Mouse (Mus musculus) CH12.LX (cell line): ENCODE results near the gene Vwc2l. TPM values are rescaled to one million over a fixed set of nuclear protein-coding genes. Genes with fewer than 3 reads are reported as not detected.

Source experiments
- DNase-seq: peaks from one replicate; pipeline ENCODE4 v3.0.0-alpha.2; 2013; ENCODE audit errors: extremely low read depth
- H3K27ac ChIP-seq: 2 replicates; pipeline ENCODE4 v1.5.1; 2012; ENCODE audit warnings: low read depth, mild to moderate bottlenecking, control low read depth, moderate library complexity; ENCODE audit not compliant: insufficient read depth
- H3K27me3 ChIP-seq: replicated peaks from 2 replicates; pipeline ENCODE3; 2012; ENCODE audit warnings: inconsistent platforms
- H3K36me3 ChIP-seq, 2 experiments: replicated peaks in 1 of 2; 2 replicates each; pipeline versions ENCODE3 to v1.6.1; 2012; ENCODE audit warnings: inconsistent platforms in 1 of 2, low read length in 1 of 2, mild to moderate bottlenecking in 1 of 2, mixed read lengths in 1 of 2, moderate library complexity in 1 of 2; ENCODE audit not compliant: control insufficient read depth in 1 of 2, insufficient read depth in 1 of 2
- H3K4me1 ChIP-seq, 2 experiments: 2 replicates each; pipeline ENCODE4 v1.6.1; 2012; ENCODE audit warnings: inconsistent platforms in 1 of 2, moderate library complexity in 1 of 2; ENCODE audit not compliant: insufficient read depth in 2 of 2, control insufficient read depth in 1 of 2
- H3K4me2 ChIP-seq: 2 replicates; pipeline ENCODE4 v1.6.1; 2012; ENCODE audit warnings: low read depth, mild to moderate bottlenecking, control low read depth; ENCODE audit not compliant: poor library complexity, insufficient read depth, severe bottlenecking
- H3K4me3 ChIP-seq, 3 experiments: fragments of 150-350 bp in 1 of 3; sonication (generic) in 1 of 3; replicated peaks in 1 of 3; 2 replicates each; pipeline versions ENCODE3 to v1.5.1; 2011 to 2012; ENCODE audit warnings: low read depth in 2 of 3, low read length in 2 of 3, mild to moderate bottlenecking in 2 of 3, moderate library complexity in 2 of 3, control low read depth in 1 of 3, improper control_type of control experiment in 1 of 3, inconsistent platforms in 1 of 3, mixed read lengths in 1 of 3; ENCODE audit not compliant: poor library complexity in 1 of 3
- H3K79me2 ChIP-seq: replicated peaks from 2 replicates; pipeline ENCODE4 v1.6.1; 2012; ENCODE audit warnings: mild to moderate bottlenecking, moderate library complexity; ENCODE audit not compliant: control insufficient read depth, poor library complexity, insufficient read depth, severe bottlenecking; ENCODE audit errors: extremely low read depth
- H3K9ac ChIP-seq: 2 replicates; pipeline ENCODE4 v1.6.1; 2012; ENCODE audit warnings: low read depth, mild to moderate bottlenecking, control low read depth, moderate library complexity; ENCODE audit not compliant: insufficient read depth
- H3K9me3 ChIP-seq: replicated peaks from 2 replicates; pipeline ENCODE3; 2012; ENCODE audit warnings: low read length, inconsistent platforms, mixed read lengths
- BHLHE40 ChIP-seq: IDR thresholded peaks from 2 replicates; pipeline ENCODE4 v1.6.1; 2011; ENCODE audit warnings: mild to moderate bottlenecking, low read depth, low read length, improper control_type of control experiment
- CHD2 ChIP-seq: IDR thresholded peaks from 2 replicates; pipeline ENCODE4 v1.6.1; 2011; ENCODE audit warnings: low read length, improper control_type of control experiment
- CTCF ChIP-seq, 2 experiments: IDR thresholded peaks in 1 of 2; conservative IDR thresholded peaks in 1 of 2; 2 replicates each; pipeline ENCODE4 v1.5.1; 2011 to 2012; ENCODE audit warnings: low read depth in 2 of 2, low read length in 2 of 2, improper control_type of control experiment in 1 of 2, inconsistent platforms in 1 of 2, mild to moderate bottlenecking in 1 of 2, moderate library complexity in 1 of 2
- ELF1 ChIP-seq: IDR thresholded peaks from 2 replicates; pipeline ENCODE4 v1.6.1; 2014; ENCODE audit warnings: low read depth, mild to moderate bottlenecking, inconsistent platforms, low read length, improper control_type of control experiment
- EP300 ChIP-seq: IDR thresholded peaks from 2 replicates; pipeline ENCODE4 v1.6.1; 2011; ENCODE audit warnings: low read length, improper control_type of control experiment
- GABPA ChIP-seq: IDR thresholded peaks from 2 replicates; pipeline ENCODE4 v1.6.1; 2012; ENCODE audit warnings: low read depth, low read length, improper control_type of control experiment, inconsistent platforms; ENCODE audit not compliant: insufficient replicate concordance
- IRF4 ChIP-seq: IDR thresholded peaks from 2 replicates; pipeline ENCODE4 v1.6.1; 2014; ENCODE audit warnings: low read depth, mild to moderate bottlenecking, inconsistent platforms, low read length, improper control_type of control experiment
- MAZ ChIP-seq: IDR thresholded peaks from 2 replicates; pipeline ENCODE4 v1.6.1; 2012; ENCODE audit warnings: low read depth, mild to moderate bottlenecking, inconsistent platforms, low read length, improper control_type of control experiment, moderate library complexity
- MXI1 ChIP-seq: IDR thresholded peaks from 2 replicates; pipeline ENCODE4 v1.6.1; 2011; ENCODE audit warnings: mild to moderate bottlenecking, low read depth, low read length, improper control_type of control experiment
- NELFE ChIP-seq: IDR thresholded peaks from 2 replicates; pipeline ENCODE4 v1.6.1; 2011; ENCODE audit warnings: low read depth, low read length, improper control_type of control experiment
- PAX5 ChIP-seq: IDR thresholded peaks from 2 replicates; pipeline ENCODE4 v1.6.1; 2012; ENCODE audit warnings: low read length, inconsistent platforms, mixed read lengths
- POLR2A ChIP-seq: IDR thresholded peaks from 2 replicates; pipeline ENCODE4 v1.6.1; 2011; ENCODE audit warnings: low read depth, mild to moderate bottlenecking, improper control_type of control experiment, low read length
- POLR2AphosphoS2 ChIP-seq: IDR thresholded peaks from 2 replicates; pipeline ENCODE4 v1.6.1; 2011; ENCODE audit warnings: low read depth, low read length, improper control_type of control experiment
- RAD21 ChIP-seq: IDR thresholded peaks from 2 replicates; pipeline ENCODE4 v1.6.1; 2011; ENCODE audit warnings: low read depth, mild to moderate bottlenecking, low read length, improper control_type of control experiment, moderate library complexity
- RCOR1 ChIP-seq: conservative IDR thresholded peaks from 2 replicates; pipeline ENCODE4 v1.6.1; 2012; ENCODE audit warnings: low read depth, mild to moderate bottlenecking, inconsistent platforms, low read length, improper control_type of control experiment
- SIN3A ChIP-seq: IDR thresholded peaks from 2 replicates; pipeline ENCODE4 v1.6.1; 2012; ENCODE audit warnings: low read length, improper control_type of control experiment, inconsistent platforms
- SMC3 ChIP-seq: IDR thresholded peaks from 2 replicates; pipeline ENCODE4 v1.6.1; 2011; ENCODE audit warnings: low read depth, low read length, improper control_type of control experiment
- TCF12 ChIP-seq: IDR thresholded peaks from 2 replicates; pipeline ENCODE4 v1.6.1; 2014; ENCODE audit warnings: low read depth, mild to moderate bottlenecking, inconsistent platforms, low read length, improper control_type of control experiment
- UBTF ChIP-seq: IDR thresholded peaks from 2 replicates; pipeline ENCODE4 v1.6.1; 2012; ENCODE audit warnings: low read depth, mild to moderate bottlenecking, inconsistent platforms, low read length, improper control_type of control experiment, moderate library complexity
- USF1 ChIP-seq: IDR thresholded peaks from 2 replicates; pipeline ENCODE4 v1.6.1; 2014; ENCODE audit warnings: low read depth, mild to moderate bottlenecking, inconsistent platforms, low read length, improper control_type of control experiment
- USF2 ChIP-seq: conservative IDR thresholded peaks from 2 replicates; pipeline ENCODE4 v1.6.1; 2011; ENCODE audit warnings: low read depth, low read length, improper control_type of control experiment
- ZC3H11A ChIP-seq: IDR thresholded peaks from 2 replicates; pipeline ENCODE4 v1.6.1; 2012; ENCODE audit warnings: low read depth, mild to moderate bottlenecking, inconsistent platforms, low read length, improper control_type of control experiment
- ZNF384 ChIP-seq: IDR thresholded peaks from 2 replicates; pipeline ENCODE4 v1.6.1; 2012; ENCODE audit warnings: low read depth, low read length, improper control_type of control experiment, inconsistent platforms
- dilution Hi-C: fragments of 300-500 bp; cut with MboI; formaldehyde crosslinking; loops from 2 replicates; pipeline ENCODE4 v1.14.3; 2020; ENCODE audit warnings: low sequenced_read_pairs; ENCODE audit not compliant: extremely low pct_unique_long_range_greater_than_20kb, extremely low pct_ligation_motif_present
- in situ Hi-C: fragments of 300-500 bp; cut with MboI; formaldehyde crosslinking; loops from 3 replicates; pipeline ENCODE4 v1.14.3; 2019; ENCODE audit warnings: low sequenced_read_pairs, low pct_ligation_motif_present, low pct_unique_long_range_greater_than_20kb, mixed read lengths
- polyA plus RNA-seq: library from polyadenylated mRNA; unstranded; fragments of >175 nt; gene quantifications from 2 replicates; pipeline ENCODE4 v1.2.1, GENCODE M21; 2012; ENCODE audit warnings: low read depth; ENCODE audit not compliant: insufficient read length
- total RNA-seq, 2 experiments: library from RNA; depleted of rRNA; stranded (reverse); fragments of 300-350 nt in 1 of 2; fragments of >200 nt in 1 of 2; gene quantifications; 2 replicates each; pipeline ENCODE4 v1.2.3; 2012 to 2014

Vwc2l gene
- total and polyA plus RNA-seq, 3 experiments: not detected

DNA sequence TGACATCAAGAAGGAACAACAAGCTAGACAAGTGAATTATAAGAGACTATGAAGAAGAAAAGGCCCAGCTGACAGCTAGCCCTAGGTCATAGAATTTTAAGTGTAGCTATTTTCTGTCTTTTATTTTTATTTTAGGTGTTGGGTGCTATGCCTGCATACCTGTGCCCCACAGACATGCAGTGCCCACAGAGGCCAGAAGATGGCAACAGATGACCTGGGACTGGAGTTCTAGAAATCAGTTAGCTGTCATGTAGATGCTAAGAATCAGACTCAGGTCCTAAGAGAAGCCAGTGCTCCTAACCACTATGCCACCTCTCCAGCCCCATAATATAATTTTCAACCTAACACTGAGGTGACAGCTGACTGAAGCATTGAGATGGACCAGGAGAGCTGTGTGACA is 61.6 kb downstream of the Vwc2l start:
- dilution Hi-C loops: no loop called here
- no peaks in the 10 kb centered on the region for H3K27me3 ChIP-seq
- no peaks in the 10 kb centered on the region for H3K4me1 ChIP-seq
- H3K36me3 ChIP-seq: no peaks in the 10 kb centered on the region
- H3K9ac ChIP-seq: no peak overlapping the region
- no peaks in the 10 kb centered on the region for H3K9me3 ChIP-seq
- no peak overlapping the region for H3K4me3 ChIP-seq
- in situ Hi-C loops: no loop called here
- no peaks in the 10 kb centered on the region for H3K79me2 ChIP-seq
- peak; percentile 36 to 62; a peak in 3 of 4 replicates for TF ChIP-seq CTCF (conservative IDR thresholded peaks at IDR 0.05 in 1 of 2, IDR thresholded peaks at IDR 0.05 in 1 of 2; ENCODE audit: low read depth in 2 of 2, low read length in 2 of 2)
- TF ChIP-seq SMC3: peak; percentile 50
- TF ChIP-seq RAD21: peak; percentile 62
- TF ChIP-seq GABPA: no peak
- no peak overlapping the region for H3K4me2 ChIP-seq
- DNase-seq: peak; percentile 16
- H3K27ac ChIP-seq: no peak overlapping the region

DNA sequence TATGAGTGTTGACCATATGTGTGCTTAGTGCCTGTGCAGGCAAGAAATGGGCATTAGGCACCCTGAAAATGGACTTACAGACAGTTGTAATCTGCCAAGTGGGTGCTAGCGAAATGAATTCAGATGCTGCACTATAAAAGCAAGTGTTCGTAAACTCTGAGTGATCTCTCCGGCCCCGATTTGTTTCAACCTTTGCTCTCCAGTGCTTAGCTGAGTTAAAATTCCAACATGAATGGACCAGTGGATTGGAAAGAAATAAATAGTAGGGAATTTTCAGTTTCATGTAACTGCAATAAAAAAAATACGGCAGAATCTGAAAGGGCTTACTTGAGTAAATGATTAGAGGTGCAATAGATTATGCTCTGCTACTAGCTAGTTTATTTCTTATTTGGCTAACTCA is 66.1 kb downstream of the Vwc2l start:
- in situ Hi-C loops (no loop called here), dilution Hi-C loops (no loop called here)
- H3K36me3 ChIP-seq: no peaks in the 10 kb centered on the region
- H3K4me2 ChIP-seq: no peak overlapping the region
- no peaks in the 10 kb centered on the region for H3K9me3 ChIP-seq
- H3K27ac ChIP-seq: no peak overlapping the region
- no peaks in the 10 kb centered on the region for H3K4me1 ChIP-seq
- no peaks in the 10 kb centered on the region for H3K27me3 ChIP-seq
- H3K9ac ChIP-seq: no peak overlapping the region
- H3K4me3 ChIP-seq: no peak overlapping the region
- no peaks in the 10 kb centered on the region for H3K79me2 ChIP-seq
- TF ChIP-seq ZNF384 (no peak), ELF1 (no peak), IRF4 (no peak), EP300 (no peak), SMC3 (no peak), RAD21 (no peak), USF2 (no peak), MAZ (no peak), BHLHE40 (no peak)
- DNase-seq: no peak

DNA sequence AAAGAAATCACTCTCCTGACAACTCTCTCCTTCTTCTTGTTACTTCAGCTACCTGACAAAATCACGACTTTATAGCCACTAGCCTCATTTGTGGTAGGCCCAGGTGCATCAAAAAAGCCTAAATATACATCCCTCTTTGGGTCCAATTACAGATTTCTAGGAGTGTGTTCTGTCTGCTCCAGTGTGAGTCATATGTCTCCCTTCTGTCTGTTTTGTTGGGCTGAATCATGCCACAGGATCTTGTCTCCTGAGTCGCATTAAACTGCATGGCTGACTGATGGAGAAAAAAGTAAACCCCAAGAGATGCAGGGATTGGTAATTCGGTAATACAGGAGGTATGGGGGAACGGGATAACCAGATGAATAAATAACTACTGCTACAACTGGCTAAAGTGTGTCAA is 69.6 kb downstream of the Vwc2l start:
- TF ChIP-seq ELF1 (no peak), TCF12 (no peak), POLR2AphosphoS2 (no peak), NELFE (no peak), UBTF (no peak), ZC3H11A (no peak), ZNF384 (no peak), USF2 (no peak), MXI1 (no peak), USF1 (no peak), GABPA (no peak), CHD2 (no peak), SIN3A (no peak), CTCF (conservative IDR thresholded peaks at IDR 0.05 in 1 of 2, IDR thresholded peaks at IDR 0.05 in 1 of 2; ENCODE audit: low read depth in 2 of 2, low read length in 2 of 2) (no peak), RCOR1 (no peak), PAX5 (no peak), POLR2A (no peak)
- in situ Hi-C loops (no loop called here), dilution Hi-C loops (no loop called here)
- DNase-seq: no peak
- H3K4me3 ChIP-seq: no peak overlapping the region
- H3K9me3 ChIP-seq: no peaks in the 10 kb centered on the region
- no peaks in the 10 kb centered on the region for H3K36me3 ChIP-seq
- no peak overlapping the region for H3K4me2 ChIP-seq
- no peaks in the 10 kb centered on the region for H3K4me1 ChIP-seq
- H3K27ac ChIP-seq: no peak overlapping the region
- H3K79me2 ChIP-seq: no peaks in the 10 kb centered on the region
- H3K9ac ChIP-seq: no peak overlapping the region
- H3K27me3 ChIP-seq: no peaks in the 10 kb centered on the region
